Mouse (Mus musculus) brain, embryonic 14.5 days (tissue): ENCODE measurements around the gene Klhl9.

Experiments used
- CTCF ChIP-seq: fragments of 200-500 bp; IDR thresholded peaks from 2 replicates; pipeline ENCODE4 v1.5.1; 2012; ENCODE audit warnings: inconsistent platforms, mild to moderate bottlenecking, moderate library complexity, borderline replicate concordance; ENCODE audit not compliant: insufficient read depth, insufficient read length; ENCODE audit errors: extremely low read depth
- POLR2A ChIP-seq: fragments of 200-500 bp; IDR thresholded peaks from 2 replicates; pipeline ENCODE4 v1.6.1; 2012; ENCODE audit warnings: mild to moderate bottlenecking, inconsistent platforms, borderline replicate concordance; ENCODE audit not compliant: poor library complexity, insufficient read depth, insufficient read length, severe bottlenecking; ENCODE audit errors: extremely low read depth

DNA sequence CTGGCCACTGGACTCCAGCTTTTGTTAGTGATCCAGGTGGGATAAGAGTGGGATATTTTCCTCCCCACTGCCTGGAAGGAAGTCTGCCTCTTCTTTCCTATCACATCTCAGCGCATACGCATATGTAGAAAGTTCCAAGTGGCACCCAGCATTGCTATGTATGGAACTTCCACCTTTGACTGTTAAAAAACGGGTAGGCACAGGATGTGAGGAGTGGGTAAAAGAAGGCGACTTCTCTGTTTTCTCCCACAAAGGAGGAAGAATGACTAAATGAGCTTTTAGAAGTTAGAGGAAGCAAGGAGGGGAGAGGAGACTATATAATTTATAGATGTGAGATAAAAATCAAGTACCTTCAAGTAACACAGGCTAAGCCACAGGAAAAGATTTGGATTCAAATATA, 19.2 kb upstream of the Klhl9 start:
- no peak for TF ChIP-seq CTCF
- no peak for TF ChIP-seq POLR2A
